Mouse (Mus musculus) right cerebral cortex, postnatal 4 days (tissue): ENCODE results near the gene Kmt2d.

Source experiments
- DNase-seq: peaks from one replicate; pipeline ENCODE4 v3.0.0-alpha.2; 2022

Gene Kmt2d

DNA sequence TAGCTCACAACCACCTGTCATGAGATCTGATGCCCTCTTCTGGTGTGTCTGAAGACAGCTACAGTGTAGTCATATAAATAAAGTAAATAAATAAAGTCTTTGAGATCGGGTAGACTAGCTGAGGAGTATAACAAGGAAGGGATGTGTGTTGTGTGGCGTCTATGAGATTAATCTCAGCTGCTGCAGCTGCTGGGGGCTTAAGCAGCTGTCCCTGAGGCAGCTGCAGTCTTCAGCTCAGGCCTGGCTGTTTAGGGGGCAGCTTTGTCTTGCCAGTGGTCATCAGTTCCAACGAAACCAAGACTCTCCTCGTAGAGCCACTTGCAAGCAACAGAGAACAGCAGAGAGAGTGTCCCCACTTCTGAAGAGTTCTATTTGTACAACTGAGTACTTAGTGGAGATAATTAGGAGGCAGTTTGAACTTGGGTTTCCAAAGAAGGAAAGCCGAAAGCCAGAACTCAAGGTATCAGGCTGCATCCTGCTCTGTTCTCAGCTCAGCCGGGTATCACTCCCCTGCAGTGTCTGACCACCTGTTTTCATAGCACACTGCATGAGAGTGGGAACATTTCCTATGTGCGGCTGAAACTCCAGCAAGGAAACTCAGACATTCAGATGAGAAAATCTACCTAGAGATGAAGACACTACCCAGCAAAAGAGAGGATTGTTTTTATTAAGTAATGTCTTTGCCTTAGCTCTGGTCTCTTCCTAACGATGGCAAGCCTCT, 15.8 kb upstream of the Kmt2d start:
- DNase-seq, result no peak

DNA sequence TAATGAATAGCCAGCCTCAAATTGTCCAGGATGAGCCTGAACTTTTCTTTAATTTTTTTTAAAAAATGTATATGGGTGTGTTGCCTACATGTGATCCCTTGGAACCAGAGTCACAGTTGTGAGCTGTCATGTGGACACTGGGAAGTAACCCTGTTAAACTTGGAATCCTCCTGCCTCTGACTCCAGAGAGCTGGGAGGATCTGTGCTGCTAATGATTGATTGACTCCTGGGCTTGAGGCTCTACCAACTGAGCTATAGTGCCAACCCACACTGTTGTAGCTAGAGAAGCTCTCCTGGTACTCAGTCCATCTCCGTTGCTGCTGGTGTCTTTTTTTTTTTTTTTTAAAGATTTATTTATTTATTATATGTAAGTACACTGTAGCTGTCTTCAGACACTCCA, 13.1 kb upstream of the Kmt2d start:
- no peak for DNase-seq

DNA sequence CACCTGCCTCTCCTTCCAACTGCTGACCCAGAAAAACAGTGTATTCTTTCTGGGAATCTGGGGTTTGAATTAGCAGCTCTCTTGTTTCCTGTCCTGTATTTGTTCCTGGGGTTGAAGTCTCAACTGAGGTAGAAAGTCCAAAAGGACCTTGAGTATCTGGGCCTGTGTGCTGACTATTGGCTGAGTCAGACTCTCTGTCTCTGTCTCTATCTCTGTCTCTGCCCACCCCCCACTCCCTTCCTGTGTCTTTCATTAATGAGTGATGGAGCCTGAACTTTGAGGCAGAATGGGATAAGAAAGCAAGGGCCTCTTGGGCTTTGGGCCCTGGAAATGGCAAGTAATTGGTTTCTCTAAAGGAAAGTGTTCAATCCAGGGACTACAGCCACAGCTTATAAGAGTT, 12.7 kb upstream of the Kmt2d start:
- DNase-seq, result no peak

DNA sequence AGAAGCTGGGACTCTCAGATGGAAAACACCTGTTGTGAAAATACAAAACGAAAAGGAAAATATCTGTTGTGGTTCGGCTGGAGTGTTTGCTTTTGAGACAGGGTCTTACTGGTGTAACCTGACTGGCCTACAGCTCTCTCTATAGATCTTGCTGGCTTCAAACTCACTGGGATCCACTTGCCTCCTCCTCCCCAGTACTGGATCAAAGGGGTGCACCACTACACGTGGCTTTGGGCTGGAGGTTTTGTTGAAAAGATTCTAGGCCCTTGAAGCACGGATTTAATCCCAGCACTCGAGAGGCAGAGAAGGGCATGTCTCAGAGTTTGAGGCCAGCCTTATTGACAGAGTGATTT, 10.6 kb upstream of the Kmt2d start:
- DNase-seq, result no peak

DNA sequence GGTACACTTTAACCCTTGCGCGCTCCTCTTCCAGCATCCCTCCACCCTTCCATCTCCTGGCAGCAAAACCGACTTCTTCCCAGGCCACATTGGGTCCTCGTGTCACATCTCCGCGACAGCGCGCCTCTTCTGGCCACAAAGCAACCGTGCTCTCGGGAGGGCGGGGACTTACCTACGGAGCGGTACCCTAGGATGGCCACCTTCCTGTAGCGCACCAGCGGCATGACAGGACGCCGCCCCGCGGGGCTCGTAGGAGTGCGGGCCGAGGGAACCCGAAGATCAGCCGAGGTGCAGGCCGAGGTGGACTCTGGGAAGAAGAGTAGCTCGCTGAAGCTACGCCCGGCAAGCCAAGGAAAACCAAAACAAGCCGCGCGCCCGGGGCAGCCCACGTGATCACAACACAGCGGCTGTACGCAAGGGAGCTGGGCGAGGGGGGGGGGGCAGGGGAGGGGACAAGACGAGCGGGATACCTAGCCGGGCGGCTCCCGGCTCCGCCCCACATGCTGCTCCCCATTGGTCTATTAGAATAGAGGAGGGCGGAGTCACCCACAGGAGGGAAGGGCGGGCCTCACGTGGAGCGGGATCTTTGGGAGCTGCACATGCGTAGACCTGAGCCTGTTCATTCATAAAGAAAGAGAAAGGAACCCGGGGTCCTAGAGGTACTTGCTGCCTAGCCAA, 10.1 kb upstream of the Kmt2d start:
- peak; percentile 81 for DNase-seq

DNA sequence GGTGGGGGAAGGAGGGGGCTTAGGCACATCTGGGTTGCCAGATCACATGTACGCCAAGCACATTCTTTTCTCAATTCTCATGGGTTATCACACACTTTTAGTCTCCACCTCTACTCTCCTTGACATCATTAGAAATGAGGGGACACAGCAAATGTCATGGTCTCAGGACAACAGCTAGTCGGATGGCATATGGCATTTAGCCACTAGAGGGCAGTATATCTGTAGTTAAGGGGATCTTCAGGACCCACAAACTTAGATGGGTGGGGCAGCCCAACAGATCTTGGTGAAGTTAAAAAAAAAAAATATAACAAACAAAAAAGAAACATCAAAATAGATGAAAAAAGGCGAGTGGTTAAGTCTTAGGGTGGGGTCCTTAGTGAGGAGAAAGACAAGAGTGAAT, 6.3 kb upstream of the Kmt2d start:
- DNase-seq, result peak; percentile 44

DNA sequence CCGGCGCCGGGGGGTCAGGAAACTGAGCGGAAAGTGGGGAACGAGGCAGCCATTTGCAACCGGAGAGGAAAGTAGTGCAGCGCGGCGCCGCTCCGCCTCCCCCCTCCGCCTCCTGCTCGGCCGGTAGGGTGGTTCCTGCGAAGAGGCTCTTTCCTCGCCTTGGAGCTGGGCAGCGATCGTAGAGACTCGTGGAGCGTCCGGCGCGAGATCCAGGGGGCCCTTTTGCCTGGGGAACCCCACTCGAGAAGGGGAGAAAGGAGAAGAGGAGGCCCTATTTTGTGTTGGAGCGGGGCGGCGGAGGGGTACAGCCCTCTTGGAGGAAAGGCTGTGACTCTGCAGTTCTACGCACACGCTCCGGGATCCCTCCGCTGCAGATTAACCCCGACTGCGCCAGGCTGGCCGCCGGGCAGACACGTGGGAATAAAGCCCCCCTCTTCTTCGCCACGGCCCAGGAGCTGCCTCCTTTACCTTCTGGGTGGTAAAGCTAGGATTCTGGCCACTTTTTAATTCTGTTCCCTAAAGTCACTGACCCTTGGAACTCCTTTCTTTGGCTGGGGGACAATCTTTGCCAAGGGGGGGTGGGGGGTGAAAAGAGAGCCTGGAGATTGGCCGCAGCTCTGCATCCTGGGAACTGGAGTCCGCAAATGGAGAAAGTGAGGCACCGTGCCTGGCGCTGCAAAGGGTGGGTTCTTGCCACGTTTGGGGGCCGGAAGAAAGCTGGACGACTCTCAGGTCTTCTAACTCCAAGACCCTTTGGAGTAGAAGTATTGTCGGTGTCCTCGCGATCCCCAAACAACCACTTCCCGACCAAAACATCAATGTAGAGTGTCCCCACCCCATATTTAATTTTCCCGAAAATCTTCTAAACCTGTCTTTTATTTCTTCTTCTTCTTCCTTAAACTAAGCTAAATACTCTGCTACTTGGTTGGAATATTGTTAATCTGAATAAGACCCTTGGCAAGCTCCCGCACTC, 1.2 kb upstream of the Kmt2d start:
- DNase-seq, result peak; percentile 91

DNA sequence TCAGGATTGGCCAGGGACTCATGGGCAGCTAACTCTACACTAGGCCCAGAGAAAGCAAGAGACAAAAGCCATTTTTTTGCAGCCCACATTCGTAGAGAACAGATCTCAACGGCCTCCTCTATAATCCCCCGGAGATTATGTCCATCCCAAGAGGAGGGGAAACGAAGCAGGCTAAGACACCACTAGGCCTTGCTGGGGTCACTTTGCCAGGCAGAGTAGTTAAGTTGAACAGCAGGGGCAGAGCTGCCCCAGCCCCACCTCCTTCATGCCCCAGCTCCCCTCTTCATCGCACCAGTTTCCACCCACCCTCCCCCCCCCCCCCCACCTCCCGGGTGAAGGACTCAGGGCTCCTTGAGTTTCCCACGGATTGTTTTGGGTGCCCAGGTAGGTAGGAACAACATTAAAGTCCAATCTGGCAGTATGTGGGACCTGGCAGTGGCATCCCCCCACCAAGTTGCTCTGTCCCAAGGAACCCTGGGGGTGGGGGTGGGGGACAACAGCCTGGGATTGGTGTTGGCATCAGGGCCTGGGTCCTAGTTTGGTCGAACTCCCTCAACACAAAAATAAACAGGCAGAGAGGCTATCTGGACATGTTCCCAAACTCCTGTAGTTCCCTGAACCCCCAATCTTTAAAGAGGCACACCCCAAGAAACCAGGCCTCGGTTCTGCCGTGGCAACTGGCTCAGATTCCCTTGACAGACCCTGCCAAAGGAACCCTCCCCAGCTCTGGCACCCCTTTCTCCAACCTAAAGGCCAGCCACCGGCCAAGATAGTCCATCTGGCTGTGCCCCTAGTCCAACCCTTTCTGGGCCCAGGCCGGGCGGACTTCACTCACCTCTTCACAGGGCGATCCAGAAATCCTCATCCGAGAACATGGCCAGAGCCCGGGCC, 580 bp downstream of the Kmt2d start:
- DNase-seq, result peak; percentile 33

DNA sequence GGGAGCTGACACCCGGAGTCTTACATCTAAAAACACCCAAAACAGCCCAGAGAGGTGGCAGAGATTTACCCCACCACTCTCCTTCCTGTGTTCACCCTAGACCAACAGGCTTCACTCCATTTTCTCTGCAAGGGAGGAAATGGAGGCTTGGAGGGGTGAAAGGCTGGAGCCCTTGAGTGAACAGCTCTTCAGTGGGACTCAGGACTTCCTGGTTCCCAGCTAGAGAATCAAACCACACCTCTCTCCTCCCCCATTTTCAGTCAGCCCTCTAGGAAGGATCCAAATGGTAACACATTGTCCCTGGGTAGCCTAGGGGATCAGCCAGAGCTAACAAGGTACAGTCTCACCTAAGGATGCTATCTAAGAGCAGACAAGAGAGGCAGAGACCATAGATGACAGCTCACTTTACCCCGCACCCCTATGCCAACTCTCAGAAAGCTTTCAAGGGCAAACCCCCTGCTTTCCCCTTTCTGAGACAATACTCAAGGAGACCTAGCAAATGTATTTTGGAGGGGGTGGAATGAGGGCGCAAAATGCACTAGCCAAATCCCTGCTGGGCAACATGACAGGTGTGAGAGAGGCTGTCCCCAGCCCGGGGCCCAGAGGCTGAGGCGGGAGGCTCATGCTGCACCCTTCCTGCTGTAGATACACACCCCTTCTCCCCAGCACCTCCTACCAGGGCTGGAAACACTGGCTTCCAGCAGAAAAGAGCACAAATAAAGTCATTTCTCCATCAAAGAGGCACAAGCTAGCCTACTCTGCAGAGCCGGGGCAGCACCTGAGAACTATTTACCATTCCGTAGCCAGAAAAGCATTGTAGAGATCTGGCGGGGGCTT, 1.4 kb downstream of the Kmt2d start:
- DNase-seq, result no peak

DNA sequence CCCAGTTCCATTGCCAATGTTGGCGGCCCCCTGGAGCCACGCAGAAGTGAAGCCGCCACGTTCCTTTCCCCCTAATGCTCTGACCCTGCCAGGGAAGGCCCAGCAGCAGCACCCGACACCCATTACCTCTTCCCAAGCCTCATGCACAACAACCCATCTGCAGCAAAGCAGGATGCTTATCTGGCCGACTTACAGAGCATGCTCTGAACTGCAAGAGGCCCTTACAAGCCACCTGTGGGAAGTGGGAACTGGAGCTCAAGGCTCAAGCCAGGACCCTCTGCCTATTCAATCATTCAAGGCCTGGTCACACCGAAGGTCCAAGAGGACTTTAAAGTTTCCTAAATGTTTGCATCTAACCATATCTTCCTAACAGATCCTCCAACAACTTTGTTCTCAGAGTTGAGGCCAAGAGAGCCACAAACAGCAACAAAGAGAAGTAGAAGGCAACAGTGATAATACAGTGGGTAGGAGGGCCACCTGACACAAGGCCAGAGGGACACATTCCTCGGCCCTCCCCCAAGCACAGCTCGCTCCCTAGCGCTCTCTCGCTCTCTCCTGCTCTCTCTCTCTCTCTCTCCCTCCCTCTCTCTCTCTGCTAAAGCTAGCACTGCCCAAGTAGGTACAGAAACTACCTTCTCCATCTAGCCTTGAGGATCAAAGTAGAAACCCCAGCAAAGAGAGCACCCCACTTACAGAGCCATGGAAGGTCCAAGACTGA, 2.5 kb downstream of the Kmt2d start:
- DNase-seq, result no peak

DNA sequence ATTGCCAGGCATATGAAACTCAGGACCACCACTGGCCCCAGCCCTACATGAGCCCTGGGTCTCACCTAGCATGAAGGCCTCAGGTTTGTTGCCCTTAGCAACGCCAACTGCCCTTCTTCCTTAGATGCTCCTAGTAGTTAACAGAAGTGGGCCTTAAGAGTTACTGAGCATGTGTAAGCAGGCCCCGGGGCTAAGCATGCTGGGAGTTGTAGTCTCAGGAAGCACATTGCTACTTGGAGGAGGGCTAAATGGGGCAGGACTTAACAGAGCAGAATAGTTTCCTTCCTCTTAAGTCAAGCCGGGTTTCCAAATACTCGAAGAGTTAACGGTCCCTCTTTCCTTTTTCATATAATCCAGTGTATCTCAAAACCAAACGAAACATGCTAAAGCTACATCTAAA, 3.7 kb downstream of the Kmt2d start:
- DNase-seq, result peak; percentile 39

DNA sequence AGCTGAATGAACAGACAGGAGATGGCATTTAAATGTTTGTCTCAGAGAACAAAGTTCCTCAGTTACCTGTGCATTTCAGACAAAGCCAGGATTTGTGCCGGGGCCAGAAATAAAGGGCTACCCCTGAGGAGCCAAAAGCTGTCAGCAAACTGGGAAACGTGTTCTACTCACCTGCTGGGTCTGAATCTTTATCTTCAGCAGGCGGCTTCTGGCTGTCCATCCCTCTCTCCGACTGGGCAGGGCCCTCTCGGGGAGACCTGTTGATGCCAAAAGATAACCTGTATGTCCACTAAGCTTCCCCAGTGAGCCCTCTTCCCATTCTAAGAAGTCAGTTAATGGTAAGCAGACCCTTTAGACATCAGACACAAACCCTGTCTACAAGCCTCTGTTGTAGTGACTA, 4.5 kb downstream of the Kmt2d start:
- DNase-seq, result no peak

DNA sequence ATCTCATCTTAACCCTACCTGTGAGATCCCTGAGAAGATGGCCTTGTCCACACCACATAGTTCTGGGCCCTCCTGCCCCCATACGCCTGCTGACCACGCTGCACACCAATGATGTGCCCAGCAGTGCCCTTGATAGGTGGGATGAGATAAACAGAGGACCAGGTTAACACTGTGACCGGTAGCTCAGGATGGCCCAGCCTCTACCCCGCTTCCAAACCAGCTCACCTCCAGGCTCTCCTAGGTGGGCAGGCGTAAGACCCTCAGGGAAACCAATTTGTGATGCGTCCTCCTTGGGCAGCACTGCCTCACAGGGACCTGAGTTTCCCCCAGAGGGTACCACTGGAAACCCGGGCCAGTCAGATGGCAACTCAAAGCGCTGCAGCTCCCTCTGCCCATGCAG, 5.2 kb downstream of the Kmt2d start:
- DNase-seq, result no peak

DNA sequence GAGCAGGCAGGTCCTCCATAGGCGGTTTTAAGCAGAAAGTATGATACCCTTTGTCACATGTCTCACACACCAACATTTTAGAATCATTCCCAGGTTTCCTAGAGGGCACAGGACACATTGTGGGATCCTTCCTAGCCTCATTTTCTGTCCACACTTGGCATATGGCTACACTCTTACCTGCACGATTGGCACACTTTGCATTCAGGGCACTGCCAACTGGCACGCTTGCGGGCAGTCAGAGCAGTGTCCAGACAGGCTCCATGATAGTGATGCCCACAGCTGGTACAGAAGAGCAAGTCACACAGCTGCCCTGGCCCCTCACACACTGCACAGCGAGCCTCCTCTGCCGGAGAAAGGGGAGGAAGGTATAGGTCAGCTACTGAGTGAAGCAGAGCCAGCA, 6.1 kb downstream of the Kmt2d start:
- no peak for DNase-seq

DNA sequence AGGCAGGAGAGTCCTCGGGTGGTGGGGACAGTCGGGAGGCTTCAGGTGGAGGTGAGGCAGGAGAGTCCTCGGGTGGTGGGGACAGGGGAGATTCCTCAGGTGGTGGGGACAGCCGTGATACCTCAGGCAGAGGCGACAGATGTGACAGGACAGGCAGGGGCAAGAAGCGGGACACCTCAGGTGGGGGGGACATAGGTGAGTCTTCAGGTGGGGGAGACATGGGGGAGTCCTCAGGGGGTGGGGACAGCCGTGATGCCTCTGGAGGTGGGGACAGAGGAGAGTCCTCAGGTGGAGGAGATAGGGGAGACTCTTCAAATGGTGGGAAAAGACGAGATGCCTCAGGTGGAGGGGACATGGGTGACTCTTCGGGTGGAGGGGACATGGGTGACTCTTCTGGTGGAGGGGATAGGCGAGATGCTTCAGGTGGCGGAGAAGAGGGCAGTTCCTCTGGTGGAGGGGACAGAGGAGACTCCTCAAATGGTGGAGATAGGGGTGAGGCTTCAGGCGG, 7.5 kb downstream of the Kmt2d start:
- DNase-seq, result no peak

DNA sequence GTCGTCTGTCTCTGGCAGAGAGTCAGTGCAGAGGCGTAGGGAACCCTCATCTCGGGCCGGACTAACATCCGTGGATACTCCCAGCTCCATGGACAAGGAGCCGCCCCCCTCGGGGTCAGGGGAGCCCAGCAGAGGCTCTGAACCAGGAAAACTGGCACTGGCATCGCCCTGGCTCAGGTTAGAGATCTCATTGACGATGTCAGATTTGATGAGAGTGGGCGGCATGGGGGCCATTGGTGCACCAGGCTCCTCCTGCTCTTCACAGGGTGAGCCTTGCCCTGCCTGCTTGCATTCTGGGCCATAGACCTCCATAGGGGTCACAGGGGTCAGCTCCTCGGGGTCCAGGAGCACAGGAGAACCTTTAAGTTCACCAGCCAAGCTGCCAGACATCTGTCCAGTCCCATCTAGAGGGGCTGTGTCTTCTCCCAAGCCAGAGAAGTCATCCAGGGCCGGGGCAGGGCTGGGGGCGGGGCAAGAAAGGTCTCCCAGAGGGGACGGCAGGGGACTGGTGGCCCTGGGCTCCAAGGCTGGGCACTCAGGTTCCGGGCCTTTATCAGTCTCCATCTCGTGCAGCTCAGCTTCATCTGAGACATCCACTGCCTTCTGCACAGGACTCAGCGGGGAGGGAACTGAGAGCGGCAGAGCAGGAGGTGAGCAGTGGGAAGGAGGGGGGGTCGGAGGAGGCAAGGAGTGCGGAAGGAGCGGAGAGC, 9.1 kb downstream of the Kmt2d start:
- DNase-seq, result no peak

DNA sequence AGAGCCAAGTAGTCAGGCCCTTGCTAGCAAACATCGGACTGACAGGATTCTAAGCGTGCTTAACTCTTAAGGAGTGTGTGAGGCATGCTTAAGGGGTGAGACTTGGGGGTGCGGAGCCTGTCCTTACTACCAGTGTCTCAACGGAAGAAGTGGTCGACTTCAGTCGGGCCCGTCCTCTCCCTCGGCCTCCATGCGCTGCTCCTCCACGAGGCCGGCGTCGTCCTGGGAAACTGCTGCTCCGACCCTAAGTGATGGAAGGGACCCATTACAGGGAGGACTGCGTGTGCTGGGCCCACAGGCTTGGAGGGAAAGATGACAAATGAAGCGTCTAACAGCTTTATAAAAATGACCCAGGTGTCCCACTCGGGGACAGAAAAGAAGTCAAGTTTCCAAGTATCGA, 10.1 kb downstream of the Kmt2d start:
- no peak for DNase-seq

DNA sequence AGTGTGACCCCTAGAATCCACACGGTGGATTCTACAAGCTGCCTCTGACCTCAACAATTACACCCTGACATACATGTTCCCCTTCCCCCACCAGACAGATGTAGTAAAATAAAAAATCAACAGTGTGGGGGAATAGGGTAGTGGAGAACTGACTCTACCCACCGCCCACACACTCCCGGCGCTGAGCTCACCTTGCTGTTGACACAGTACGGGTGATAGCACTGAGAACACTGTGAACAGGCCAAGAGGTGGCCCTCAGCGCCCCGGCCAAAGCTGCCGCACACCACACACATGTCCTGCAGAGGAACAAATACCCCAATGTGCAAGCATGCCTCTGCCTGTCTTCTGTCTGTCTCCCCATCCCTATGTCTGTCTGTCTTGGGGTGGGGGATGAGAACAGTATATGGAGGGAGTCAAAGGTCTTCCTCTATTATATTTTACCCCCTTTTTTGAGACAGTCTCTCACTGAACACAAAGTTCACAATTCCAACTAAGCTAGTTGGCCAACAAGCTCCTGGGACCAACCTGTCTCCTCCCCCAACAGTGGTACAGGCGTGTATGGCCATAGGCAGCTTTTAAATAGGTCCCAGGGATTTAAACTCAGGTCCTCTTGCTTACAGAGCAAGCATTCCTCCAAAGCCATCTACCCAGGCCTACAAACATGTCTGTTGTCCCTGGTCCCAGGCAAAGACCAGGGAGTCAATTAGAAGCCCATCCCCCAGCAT, 11.5 kb downstream of the Kmt2d start:
- DNase-seq, result no peak

DNA sequence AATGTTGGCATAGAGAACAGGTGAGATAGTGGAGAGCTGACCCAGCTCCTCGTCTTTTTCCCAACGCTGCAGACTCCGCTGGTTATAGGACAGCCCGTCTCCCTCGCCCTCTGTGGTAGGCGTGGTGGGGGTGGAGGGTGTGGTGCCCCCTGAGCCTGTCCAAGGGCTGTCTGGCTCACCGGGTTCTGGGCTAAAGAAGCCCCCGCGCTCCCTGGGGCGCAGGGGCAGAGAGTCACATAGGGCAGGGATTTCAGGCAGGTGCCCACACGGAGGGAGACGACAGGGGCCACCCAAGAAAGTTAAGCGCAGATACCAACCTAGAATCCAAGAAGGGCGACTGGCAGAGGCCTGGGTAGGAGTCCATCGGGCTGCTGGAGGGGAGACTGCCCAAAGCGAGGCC, 16.8 kb downstream of the Kmt2d start:
- no peak for DNase-seq
